Mouse (Mus musculus) heart, embryonic 13.5 days (tissue): ENCODE data around the gene Pdilt. TPM values are rescaled to one million over a fixed set of nuclear protein-coding genes. Genes with fewer than 3 reads are reported as not detected.

Experiments
- polyA plus RNA-seq: library from polyadenylated mRNA; unstranded; fragments of >200 nt; fragmentation: Nextera tagmentation; extraction: Ambion mirVana; gene quantifications from 2 replicates; pipeline ENCODE4 v1.2.1, GENCODE M21; 2015

Gene Pdilt
- polyA plus RNA-seq, 1 experiment from 2014 or later, result not detected

Other genes starting within 250 kb of the Pdilt start
- not detected in 2 replicates for gene Gp2, start 64.2 kb downstream of the Pdilt start, polyA plus RNA-seq
- not detected in 2 replicates for gene Umod, start 44.2 kb downstream of the Pdilt start, polyA plus RNA-seq
- not detected in 2 replicates for gene Acsm5, start 4.0 kb downstream of the Pdilt start, polyA plus RNA-seq
- not detected in 2 replicates for gene Acsm2, start 30.9 kb upstream of the Pdilt start, polyA plus RNA-seq
- 0.09 and 0.17 TPM in 2 replicates for gene Acsm1, start 83.5 kb upstream of the Pdilt start, polyA plus RNA-seq
- gene Acsm4, start 166.5 kb upstream of the Pdilt start, polyA plus RNA-seq, result not detected in 2 replicates
- 50.1 and 50.3 TPM in 2 replicates for gene Thumpd1, start 197.3 kb upstream of the Pdilt start, polyA plus RNA-seq
- gene Acsm3, start 237.4 kb upstream of the Pdilt start, polyA plus RNA-seq, result 0.14 TPM in 1 of 2 replicates, not detected in the other